Mouse (Mus musculus): Measurements from ENCODE around the gene Tenm2.

Tenm2 gene

GRCm38 (mm10) chr11:37235914-37236600 is at the start of gene Tenm2:
Gene Tenm2 (minus strand): TSS chr11:37235964.
- no peak for DNase-seq (ENCODE audit: low spot score)

- DNase-seq (ENCODE audit: low spot score), result no peak
Observed at GRCm38 (mm10) chr11:37285186-37285585, 49.4 kb upstream of the Tenm2 start.

GRCm38 (mm10) chr11:37248796-37249195 is 13.0 kb upstream of the Tenm2 start:
- no peak for DNase-seq (ENCODE audit: low spot score)

- no peak for DNase-seq (ENCODE audit: low spot score)
Observed at GRCm38 (mm10) chr11:37237096-37237725, 1.4 kb upstream of the Tenm2 start.

- peak; percentile 6 for DNase-seq (ENCODE audit: low spot score)
Observed at GRCm38 (mm10) chr11:37236601-37237083, 878 bp upstream of the Tenm2 start.

- DNase-seq (ENCODE audit: low spot score), result no peak
Observed at GRCm38 (mm10) chr11:37235021-37235795, 556 bp downstream of the Tenm2 start.

GRCm38 (mm10) chr11:37227404-37227803 is 8.4 kb downstream of the Tenm2 start:
- no peak for DNase-seq (ENCODE audit: low spot score)

GRCm38 (mm10) chr11:37226943-37227342 is 8.8 kb downstream of the Tenm2 start:
- DNase-seq (ENCODE audit: low spot score), result no peak

GRCm38 (mm10) chr11:37222737-37223136 is 13.0 kb downstream of the Tenm2 start:
- no peak for DNase-seq (ENCODE audit: low spot score)

GRCm38 (mm10) chr11:37222056-37222455 is 13.7 kb downstream of the Tenm2 start:
- DNase-seq (ENCODE audit: low spot score), result no peak

- no peak for DNase-seq (ENCODE audit: low spot score)
Observed at GRCm38 (mm10) chr11:37220921-37221320, 14.8 kb downstream of the Tenm2 start.

GRCm38 (mm10) chr11:37186132-37186531 is 49.6 kb downstream of the Tenm2 start:
- DNase-seq (ENCODE audit: low spot score), result peak; percentile 26

- no peak for DNase-seq (ENCODE audit: low spot score)
Observed at GRCm38 (mm10) chr11:37177426-37177825, 58.3 kb downstream of the Tenm2 start.

GRCm38 (mm10) chr11:37153933-37154880 is 81.6 kb downstream of the Tenm2 start:
- no peak for DNase-seq (ENCODE audit: low spot score)

- DNase-seq (ENCODE audit: low spot score), result no peak
Observed at GRCm38 (mm10) chr11:37153382-37153781, 82.4 kb downstream of the Tenm2 start.

GRCm38 (mm10) chr11:37150011-37150410 is 85.8 kb downstream of the Tenm2 start:
- DNase-seq (ENCODE audit: low spot score), result no peak

GRCm38 (mm10) chr11:37143996-37144395 is 91.8 kb downstream of the Tenm2 start:
- no peak for DNase-seq (ENCODE audit: low spot score)

GRCm38 (mm10) chr11:37143478-37143877 is 92.3 kb downstream of the Tenm2 start:
- DNase-seq (ENCODE audit: low spot score), result no peak

- DNase-seq (ENCODE audit: low spot score), result no peak
Observed at GRCm38 (mm10) chr11:37128893-37129292, 106.9 kb downstream of the Tenm2 start.

GRCm38 (mm10) chr11:37118058-37118457 is 117.7 kb downstream of the Tenm2 start:
- DNase-seq (ENCODE audit: low spot score), result no peak

GRCm38 (mm10) chr11:37115188-37115587 is 120.6 kb downstream of the Tenm2 start:
- DNase-seq (ENCODE audit: low spot score), result no peak

- no peak for DNase-seq (ENCODE audit: low spot score)
Observed at GRCm38 (mm10) chr11:37107069-37107468, 128.7 kb downstream of the Tenm2 start.

All from urinary bladder, postnatal 14 days (tissue).